Mouse (Mus musculus) CD4-positive helper T cell, adult 2 months (primary cell): ENCODE measurements around the gene Sbk2.

Experiments
- DNase-seq: peaks from one replicate; pipeline ENCODE4 v3.0.0-alpha.2; 2012; ENCODE audit warnings: low read depth, missing footprints, low spot score

Sbk2 gene

GRCm38 (mm10) chr7:4953815-4954445, 10.3 kb downstream of the Sbk2 start:
- no peak for DNase-seq

- no peak for DNase-seq
Observed at GRCm38 (mm10) chr7:4950561-4951342, 13.5 kb downstream of the Sbk2 start.

- DNase-seq = peak; percentile 83
Observed at GRCm38 (mm10) chr7:4948386-4948785, 15.8 kb downstream of the Sbk2 start.

GRCm38 (mm10) chr7:4947855-4948254, 16.4 kb downstream of the Sbk2 start:
- no peak for DNase-seq

GRCm38 (mm10) chr7:4943223-4943815, 20.9 kb downstream of the Sbk2 start:
- peak; percentile 91 for DNase-seq

GRCm38 (mm10) chr7:4942673-4943072, 21.5 kb downstream of the Sbk2 start:
- no peak for DNase-seq

GRCm38 (mm10) chr7:4940068-4940479, 24.1 kb downstream of the Sbk2 start:
- peak; percentile 83 for DNase-seq

- peak; percentile 74 for DNase-seq
Observed at GRCm38 (mm10) chr7:4938456-4938855, 25.8 kb downstream of the Sbk2 start.

GRCm38 (mm10) chr7:4937392-4937791, 26.8 kb downstream of the Sbk2 start:
- DNase-seq = no peak

GRCm38 (mm10) chr7:4936832-4937231, 27.4 kb downstream of the Sbk2 start:
- no peak for DNase-seq

GRCm38 (mm10) chr7:4934160-4934914, 29.9 kb downstream of the Sbk2 start:
- DNase-seq = no peak

- no peak for DNase-seq
Observed at GRCm38 (mm10) chr7:4933103-4933502, 31.1 kb downstream of the Sbk2 start.

GRCm38 (mm10) chr7:4928323-4928722, 35.9 kb downstream of the Sbk2 start:
- DNase-seq = no peak

- DNase-seq = no peak
Observed at GRCm38 (mm10) chr7:4927711-4928110, 36.5 kb downstream of the Sbk2 start.

- no peak for DNase-seq
Observed at GRCm38 (mm10) chr7:4926849-4927248, 37.4 kb downstream of the Sbk2 start.

GRCm38 (mm10) chr7:4925441-4926381, 38.5 kb downstream of the Sbk2 start, which contains the start of gene Ssc5d:
Ssc5d (plus strand) TSS chr7:4925785.
- DNase-seq = no peak

- no peak for DNase-seq
Observed at GRCm38 (mm10) chr7:4924891-4925301, 39.3 kb downstream of the Sbk2 start.

GRCm38 (mm10) chr7:4924483-4924882, 39.7 kb downstream of the Sbk2 start:
- DNase-seq = no peak

GRCm38 (mm10) chr7:4923586-4924364, 40.4 kb downstream of the Sbk2 start:
- no peak for DNase-seq
